Mouse (Mus musculus) ES-Bruce4 (cell line): Measurements from ENCODE around the gene Il3.

Experiments used
- CTCF ChIP-seq: IDR thresholded peaks from one replicate; pipeline ENCODE4 v1.8.1; 2011; ENCODE audit warnings: low read depth, low read length
- EP300 ChIP-seq: IDR thresholded peaks from 2 replicates; pipeline ENCODE4 v1.6.1; 2011; ENCODE audit warnings: low read depth, low read length; ENCODE audit not compliant: insufficient read depth
- POLR2A ChIP-seq: IDR thresholded peaks from one replicate; pipeline ENCODE4 v1.8.1; 2011; ENCODE audit warnings: low read length; ENCODE audit not compliant: insufficient read depth

- TF ChIP-seq CTCF, result peak; percentile 59
- TF ChIP-seq EP300, result no peak
- no peak for TF ChIP-seq POLR2A
Measured at GRCm38 (mm10) chr11:54256624-54257376, 10.3 kb downstream of the Il3 start.
